Mouse (Mus musculus): ENCODE results near the gene Col4a2.

The Col4a2 gene

DNA sequence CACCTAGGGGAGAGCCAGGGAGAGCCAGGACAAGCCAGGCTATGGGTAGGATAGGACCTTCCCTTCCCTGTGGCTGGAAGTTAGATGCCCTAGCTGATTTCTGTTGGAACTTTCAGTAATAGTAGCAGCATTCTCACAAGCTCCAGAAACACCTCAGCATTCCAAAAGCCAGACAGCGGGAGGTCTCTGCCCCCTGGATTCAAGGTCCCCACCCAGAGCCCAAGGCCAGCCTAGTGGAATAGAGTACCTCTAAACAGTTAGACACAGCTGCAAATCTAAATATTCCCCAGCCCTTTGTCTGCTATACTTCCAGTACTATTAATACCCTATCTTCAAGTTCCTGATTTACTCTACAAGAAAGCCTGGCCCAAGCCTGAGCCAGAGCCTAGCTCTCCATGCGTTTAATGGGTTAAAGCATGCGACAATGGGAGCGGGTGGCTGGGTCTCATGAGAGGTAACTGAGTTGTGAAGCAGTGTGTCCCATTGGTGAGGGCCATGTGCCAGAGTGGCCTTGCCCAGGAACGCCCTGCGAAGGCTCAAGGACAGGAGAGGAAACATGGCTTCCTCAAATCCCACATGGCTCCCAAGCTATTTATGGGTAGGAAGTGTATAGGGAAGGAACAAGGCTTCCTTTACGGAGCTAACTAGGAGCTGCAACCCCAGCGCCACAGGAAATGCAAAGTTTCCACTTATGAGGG, 15.3 kb upstream of the Col4a2 start:
- no peak for DNase-seq

DNA sequence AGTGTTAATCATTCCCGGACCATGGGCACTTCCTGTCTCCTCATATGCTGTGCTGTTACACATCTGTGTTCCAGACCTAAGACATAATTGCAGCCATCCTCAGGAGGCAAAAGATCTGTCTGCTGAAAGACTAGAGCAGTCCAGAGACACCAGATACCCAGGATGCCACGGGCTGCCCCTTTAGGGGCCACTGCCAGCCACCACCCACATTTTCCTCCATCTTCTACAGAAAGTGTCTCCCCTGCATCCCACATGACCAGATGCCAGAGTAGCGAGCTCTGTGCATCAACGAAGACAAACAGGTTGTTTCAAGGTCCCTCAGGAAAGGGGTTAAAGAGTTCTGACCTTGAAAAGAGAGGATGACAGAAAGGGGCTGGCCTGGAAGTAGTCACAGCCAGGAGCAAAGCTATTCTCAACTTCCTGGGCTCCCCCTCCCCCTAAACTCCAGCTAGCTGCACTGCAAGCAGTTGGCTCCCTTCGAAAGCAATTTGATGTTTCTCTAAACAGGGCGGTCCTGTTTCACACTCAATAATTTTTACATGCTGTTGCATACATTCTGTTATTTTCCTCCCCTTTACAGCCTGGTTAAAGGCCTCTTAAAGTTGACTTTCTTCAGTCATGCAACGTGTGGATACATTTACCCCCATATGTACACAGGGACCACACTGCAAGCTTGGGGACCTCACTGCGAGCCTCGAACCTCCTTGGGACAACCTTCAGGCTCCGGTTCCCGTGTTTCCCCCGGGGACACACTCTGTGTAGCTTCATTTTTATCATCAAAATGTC, 13.9 kb upstream of the Col4a2 start:
- no peak for DNase-seq

DNA sequence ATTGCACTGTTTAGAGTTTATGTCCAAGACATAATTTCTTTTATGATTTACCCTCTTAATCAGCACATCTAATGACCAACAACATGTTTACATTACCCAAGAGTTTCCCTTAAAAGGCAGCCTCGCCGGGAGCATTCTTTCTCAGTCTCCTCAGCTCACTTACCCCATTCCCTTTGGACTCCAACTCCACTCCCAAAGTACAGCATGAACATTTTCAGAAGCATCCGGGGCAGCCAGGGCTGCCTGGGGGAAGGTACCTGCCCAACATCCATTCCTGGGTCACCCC, 13.3 kb upstream of the Col4a2 start:
- DNase-seq = no peak

DNA sequence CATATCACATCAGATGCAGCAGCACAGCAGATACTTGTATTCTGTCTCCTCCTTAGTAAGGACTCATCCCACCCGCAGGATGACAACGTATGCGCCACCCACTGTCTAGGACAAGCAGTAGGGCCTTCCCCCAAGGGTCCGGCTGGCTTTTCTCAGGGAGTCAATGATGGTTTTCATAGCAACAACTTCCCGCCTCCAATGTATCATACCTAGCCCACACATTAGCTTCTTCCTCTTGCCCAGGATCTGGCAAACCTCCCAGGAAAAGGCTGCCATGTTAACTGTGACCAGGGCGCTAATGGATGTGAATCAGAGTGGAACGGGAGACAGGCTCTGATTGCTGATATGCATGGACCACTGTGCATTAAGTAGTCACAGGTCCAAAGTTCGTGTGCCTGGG, 12.2 kb upstream of the Col4a2 start:
- DNase-seq = no peak

DNA sequence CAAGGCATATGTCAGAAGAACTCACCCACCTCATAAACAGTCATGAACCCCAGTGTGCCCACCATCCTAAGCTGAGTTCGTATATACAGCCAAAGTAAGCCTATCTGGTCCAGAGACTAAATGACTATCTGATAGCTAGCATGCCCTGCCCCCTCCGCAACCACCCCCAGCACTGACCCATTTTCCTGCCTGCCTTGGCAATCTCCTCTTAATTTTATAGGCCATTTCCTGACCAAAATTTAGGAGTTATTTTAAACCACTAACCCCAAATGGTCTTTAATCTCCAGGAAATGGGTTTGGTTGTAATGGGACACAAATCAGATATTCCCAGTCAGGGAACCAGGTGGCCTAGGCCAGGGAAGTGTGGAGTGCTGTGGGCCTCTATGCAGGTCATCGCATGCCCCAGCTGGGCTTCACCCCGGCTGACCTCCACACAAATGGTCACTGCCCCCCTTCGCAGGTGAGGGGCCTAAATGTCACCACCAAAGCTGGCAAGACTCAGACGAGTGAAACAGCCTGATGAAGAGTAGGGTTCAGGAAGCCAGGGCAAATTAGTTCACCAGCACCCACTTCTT, 8.5 kb upstream of the Col4a2 start:
- DNase-seq = no peak

DNA sequence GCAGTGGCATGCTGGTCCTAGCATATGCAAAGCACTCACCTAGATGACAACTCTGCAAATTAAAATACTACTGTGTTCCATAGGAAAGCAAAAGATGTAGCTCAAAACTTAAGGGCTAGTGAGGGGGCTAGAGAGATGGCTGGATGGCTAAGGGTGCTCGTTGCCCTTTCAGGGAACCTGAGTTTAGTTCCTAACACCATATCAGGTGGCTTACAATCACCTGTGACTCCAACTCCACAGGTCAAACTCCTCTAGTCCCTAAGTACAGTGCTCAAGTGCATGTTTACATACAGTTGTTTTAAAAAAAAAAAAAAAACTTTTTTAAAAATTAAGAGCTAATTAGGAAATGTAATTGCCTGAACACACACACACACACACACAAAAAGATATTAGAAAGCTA, 7.1 kb upstream of the Col4a2 start:
- DNase-seq = no peak

DNA sequence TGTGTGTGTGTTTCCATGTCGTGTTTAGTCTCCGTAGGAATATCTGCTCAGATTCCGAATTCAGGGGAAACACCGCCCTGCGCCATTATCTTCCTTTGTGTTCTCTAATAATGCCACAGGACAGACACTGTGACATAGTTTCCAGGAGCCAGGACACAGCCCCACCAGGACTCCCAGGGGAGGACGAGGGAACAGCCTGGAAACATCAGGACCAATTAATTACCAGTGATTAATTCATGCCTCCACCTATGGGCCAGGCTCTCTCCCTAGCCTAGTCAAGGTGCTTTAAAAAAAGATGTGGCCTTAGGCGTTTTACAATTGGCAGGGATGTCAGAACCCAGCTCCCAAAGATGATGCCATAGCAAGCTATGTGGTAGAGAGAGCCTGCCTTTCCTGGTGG, 5.2 kb upstream of the Col4a2 start:
- no peak for DNase-seq

DNA sequence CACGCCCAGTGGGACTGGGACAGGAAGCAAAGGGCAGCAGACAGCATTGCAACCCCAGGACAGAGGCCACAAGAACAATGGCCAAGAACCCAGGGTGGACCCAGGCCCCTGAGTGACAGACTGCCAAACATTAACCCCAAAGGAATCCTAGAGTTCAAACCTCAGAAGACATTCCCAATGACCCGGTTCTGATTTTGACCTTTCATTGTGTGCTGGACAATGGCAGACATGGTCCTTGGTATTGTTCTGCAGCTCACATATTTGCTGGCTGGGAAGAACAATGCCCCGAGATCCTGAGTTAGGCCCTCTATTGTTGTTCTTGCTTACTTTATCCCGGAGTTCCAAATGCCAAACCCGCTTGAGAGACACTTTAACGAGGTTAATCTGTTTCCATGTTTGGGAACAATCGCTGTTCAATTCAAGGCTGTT, 4.0 kb upstream of the Col4a2 start:
- no peak for DNase-seq

DNA sequence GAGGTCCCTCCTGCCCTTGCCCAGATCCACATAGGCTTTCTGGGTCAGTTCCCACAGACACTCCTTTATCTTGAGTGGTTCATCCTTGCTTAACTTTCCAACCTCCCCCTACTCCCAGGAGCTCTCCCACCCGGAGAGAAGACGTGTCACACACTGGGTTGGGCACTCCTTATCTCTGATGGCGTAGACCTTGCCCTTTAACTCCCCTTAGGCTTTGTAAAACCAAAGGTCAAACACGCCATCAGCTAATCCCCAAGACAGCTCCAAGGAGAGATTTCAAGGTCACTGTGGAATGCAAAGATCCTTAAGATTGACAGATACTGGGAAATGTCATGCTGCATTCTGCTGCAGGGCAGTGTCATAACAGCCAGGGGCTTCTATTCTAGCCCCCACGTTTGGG, 3.4 kb upstream of the Col4a2 start:
- no peak for DNase-seq

DNA sequence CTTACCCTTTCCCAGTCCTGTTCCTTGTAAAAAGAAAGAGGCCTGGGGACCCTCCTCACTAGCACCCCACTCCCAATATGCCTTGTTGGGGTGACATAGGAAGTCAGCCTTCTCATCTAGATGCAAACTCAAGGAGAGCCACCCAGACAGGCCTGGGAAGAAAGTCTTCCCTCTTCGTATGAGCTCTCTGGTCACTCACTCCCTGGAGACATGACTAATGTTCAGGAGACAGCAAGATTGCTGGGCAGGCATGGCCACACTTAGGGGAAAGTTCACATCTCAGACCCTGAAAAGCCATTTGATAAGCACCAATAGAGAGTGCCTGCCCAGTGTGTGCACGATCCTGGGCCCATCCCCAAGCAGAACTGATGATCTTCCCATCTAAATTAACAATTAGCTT, 2.6 kb upstream of the Col4a2 start:
- DNase-seq = no peak

DNA sequence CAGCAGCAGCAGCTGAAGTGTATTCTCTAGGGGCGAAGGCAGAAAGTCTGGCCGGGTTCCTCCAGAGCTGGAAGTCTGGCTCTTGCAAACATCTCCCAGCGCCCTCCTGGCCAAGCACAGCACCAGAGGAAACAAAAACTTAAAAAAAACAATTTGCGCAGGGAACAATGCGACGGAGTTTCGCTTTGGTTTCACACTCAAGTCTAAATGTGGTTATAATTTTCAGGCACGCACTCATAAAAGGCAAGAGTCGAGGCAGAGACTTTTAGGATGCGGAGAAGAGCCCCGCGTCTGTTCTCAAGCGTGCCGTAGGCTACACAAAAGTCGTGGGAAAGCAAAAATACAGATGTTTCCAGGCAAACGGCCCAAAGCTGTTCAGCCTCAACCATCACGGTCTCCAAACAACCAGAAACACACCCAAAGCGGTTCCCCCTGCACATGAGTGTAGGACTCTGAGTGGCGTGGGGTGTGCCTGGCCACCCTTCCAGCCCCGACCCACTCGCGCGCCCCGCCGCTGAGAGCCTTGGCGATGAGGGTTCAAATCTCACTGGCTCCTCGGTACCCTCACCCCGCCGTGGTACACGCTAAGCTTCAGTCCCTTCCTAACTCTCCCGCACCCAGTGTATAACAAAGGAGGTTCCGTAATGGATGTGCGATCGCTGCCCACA, 790 bp upstream of the Col4a2 start:
- no peak for DNase-seq

DNA sequence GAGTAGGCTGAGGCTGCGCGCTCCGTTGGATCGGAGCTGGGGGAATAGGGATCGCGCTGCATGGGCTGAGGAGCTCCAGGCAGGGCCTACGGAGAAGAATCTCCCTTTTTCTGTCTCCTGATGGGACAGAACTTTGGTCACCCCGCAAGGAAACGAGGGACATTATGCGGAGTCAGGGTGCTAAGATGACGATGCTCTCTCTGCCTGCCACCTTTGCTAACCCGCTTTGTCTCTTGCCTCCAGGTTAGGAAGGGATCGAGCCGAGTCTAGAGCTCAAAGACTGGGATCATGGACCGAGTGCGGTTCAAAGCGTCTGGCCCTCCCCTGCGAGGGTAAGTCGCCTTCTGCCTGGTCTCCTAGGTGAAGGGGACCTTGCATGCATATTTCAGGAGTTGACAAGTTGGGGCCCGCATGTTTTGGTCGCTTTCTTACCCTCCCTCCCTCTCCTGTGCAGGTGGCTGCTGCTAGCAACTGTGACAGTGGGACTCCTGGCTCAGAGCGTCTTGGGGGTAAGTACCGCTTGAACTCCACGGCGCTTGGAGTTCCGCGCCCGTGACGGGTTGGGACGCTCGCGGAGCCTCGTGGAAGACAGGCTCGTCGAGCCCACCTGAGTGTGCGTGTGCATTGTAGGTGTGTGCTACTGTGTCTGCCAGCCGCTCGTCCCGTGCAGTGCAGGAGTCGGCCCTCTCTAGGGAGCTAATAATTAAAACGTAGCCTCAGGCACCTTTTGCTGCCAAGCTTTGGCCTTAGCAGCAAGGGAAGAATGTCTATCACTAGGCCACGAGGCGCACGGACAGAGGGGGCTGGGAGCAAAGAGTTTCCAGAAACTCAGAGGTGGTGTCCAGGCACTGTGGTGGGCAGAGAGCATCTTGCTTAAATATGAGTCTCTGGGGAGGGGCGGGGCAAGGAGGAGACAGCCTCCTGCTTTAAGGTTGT, 839 bp downstream of the Col4a2 start:
- no peak for DNase-seq

DNA sequence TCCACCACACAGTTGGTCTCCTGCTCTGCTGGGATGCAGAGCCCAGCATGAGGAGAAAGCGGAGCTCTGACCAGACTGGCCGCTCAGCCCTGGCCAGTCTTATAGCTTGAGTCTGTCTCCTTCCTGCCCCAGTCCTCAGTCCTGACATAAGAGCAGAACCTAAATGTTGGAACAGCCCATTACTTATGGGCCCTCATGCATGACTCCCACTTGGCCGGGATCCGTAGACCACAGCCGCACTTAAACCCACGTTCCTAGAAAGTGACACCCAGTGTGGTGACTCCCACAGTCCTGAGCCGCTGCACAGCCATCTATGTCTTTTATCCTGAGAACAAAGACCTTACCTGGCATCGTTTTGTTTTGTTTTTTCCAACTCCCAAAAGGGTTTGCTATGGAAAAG, 2.0 kb downstream of the Col4a2 start:
- no peak for DNase-seq

DNA sequence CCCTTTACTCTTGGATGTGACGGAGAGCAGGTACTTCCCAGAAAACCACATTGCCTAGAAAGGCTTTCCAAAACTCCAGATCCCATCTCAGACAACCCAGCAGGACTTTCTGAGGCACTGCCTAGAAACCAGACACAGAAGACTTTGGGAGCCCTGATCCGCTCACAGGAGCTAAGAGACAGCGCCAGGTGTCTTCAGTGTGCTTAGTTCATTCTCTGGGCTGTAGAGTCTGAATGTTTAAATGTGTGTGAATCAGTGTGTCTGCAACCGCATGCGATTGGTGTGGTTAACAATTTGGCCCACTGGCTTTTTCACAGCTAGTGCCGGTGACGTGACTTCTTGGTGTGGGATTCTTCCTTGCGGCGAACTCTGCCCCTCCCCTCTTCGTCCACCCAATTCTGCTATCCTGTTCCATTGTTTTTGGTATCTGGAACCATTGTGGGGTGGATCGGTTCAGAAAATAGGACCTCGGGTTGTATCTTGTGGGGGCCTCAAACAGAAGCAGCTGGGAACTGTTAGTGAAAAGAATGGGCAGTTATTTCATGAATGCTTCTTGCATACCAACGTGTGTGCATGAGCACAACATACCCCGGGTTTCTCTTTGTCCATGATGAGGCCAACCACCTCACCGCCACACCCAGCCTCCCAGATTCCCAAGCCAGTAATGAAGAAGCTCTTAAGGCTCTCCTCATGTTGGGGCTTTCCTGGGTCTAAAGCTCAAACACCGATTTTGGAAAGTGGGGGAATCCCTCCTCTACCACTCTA, 2.8 kb downstream of the Col4a2 start:
- no peak for DNase-seq

DNA sequence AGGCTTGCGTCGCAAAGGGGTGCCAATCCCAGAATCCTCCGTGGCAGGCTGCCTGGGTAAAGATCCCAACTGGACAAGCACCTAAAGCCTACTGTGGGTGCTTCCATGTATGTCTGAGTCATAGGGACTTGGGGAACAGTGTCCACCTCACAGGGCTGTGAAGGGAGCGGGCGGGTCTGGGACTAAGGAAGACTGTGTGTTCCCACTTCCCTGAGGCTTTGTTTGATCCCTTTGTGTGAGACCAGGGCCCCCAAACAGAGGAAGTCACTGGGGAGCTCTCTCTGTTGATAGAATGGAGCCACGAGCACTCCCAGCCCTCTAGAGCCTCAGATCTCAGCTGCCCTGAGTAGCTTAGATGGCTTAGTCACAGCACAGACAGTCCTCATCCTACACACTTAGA, 3.5 kb downstream of the Col4a2 start:
- DNase-seq = no peak

DNA sequence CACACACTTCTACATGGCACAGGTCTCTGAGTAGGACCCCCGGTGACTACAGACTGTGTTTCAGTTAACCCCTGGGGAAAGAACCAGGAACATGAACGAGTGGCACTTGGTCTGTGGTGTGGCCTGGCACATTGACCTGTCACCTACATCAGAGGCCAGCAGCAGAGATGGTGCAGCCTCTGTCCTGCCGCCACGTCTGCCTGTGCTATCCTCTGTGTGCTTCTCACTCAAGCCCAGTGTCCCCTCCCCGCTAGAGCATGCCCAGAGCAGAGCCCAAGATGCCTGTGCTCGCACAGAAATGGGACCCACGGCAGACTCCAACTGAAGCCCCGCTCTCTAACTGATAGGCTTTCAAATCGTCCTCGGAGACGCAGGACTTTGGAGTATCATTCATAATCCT, 6.8 kb downstream of the Col4a2 start:
- DNase-seq = no peak

DNA sequence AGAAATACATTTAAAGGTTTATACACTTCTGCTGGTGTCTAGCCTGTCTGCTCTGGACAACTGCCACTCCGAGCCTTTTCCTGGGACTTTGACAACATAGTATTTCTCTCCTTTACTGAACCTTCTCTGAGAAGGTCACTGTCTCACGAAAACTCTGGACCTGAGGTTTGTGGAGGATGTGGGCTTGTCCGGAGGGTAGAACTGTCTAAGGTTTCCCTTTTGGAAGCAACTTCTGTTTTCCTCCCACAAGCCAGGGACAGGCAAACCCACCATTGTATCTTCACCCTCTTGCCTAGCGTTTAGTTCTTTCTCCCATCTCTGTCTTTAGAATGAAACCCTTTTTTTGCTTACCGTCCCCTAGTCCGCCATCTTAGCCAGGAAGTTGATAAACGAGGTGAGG, 9.2 kb downstream of the Col4a2 start:
- no peak for DNase-seq

DNA sequence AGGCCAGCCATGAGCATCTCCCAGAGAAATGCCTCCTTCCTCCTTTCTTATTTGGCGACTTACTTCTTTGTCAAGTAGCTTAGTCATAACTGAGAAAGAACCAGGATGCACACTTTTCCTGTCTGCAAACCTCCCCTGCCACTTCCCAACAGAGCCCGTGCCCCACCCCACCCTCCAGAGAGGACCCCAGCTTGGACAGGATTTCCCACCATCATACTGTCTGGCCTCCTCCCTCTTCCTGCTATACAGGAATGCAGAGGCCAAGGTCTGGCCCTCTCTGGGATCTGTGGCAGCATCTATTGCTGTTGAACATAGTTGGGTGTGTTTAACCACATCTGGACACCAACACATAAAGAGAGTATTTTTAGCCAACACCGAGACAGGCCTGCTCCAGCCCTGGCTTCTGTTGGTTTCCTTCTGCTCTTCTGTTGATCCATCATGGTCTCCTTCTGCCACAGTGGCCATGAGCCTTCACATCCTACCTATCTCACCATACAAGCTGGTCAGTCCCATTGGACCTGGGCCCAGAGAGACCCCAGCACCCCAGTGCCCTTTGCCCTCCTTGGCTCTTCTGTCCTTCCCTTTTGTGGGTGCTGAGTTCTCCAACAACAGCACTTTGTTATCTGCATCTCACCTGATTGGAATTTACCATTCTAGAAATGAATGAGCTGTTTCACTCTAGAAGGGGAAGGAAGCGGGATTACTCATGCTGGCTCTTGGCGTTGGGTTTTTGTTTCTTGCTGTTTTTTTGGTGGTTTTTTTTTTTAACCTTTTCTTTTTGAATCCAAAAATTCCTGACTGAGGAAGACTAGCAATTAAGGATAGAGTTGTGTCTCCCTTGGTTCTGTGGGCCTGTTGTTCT, 10.3 kb downstream of the Col4a2 start:
- no peak for DNase-seq

DNA sequence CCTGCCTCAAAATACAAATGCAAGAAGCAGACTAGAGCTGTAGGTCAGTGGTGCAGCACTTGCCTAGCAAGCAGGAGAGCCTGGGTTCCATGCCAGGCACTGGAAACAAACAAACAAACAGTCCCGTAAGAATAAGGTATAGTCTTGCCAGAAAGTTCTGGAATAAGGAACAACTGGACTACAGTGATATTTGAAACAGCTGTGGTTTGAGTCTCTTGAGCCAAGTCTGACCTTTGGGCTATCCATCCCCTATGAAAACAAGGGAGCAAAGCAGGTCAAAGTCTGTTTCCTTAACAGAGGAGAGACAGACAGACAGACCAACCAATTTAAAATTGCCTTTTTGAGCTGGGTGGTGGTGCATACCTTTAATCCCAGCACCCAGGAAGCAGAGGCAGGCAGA, 11.1 kb downstream of the Col4a2 start:
- no peak for DNase-seq

DNA sequence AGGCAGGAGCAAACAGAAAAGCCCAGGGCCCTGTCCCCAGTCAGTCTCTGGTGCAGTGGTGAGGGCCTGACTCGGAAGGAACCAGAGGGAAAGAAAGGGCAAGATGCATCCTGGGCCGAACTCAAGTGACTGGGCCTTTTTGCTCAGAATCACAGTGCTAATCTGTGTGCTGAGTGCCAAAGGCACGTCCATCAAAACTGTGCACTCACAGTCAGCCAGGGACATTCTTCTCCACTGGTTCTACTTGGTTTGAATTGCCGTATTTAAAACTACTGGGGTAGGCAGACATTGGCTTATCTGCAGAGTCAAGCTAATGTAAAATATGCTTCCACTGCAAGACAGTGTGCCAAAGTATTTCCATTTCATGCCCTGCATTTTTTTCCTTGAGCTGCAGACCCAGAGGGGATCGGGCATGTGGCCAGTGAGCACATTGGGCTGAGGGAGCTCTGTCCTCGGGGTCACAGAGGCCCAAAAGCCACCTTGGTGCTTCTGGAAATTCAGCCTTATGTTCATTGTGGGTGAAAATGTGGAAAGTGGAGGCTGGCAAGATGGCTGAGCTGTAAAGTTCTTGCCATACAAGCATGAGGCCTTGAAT, 12.3 kb downstream of the Col4a2 start:
- no peak for DNase-seq

DNA sequence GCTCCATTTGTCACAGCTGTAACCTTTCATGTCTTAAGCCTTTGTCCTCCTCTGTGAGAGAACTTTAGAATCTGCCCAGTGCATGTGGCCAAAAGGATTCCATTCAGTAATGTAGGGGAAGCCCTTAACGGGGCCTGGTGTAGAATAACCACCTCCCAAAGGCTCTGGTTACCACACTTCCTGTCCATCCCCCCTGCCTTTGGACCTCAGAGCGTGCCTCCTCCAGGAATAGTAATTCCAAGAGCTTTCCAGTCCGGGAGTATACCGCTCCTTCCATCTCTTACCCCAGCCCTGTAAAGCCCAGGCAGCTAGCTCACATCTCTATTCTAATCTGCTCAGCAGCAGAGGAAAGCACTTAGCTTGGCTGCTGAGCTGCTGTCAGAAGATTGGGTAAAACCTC, 14.7 kb downstream of the Col4a2 start:
- no peak for DNase-seq

Data from thymus, postnatal 4 days (tissue).